Mouse (Mus musculus) heart, postnatal 0 days (tissue): ENCODE results near the gene Hist1h2ad. TPM values are rescaled to one million over a fixed set of nuclear protein-coding genes. Genes with fewer than 3 reads are reported as not detected.

Experiments used
- ATAC-seq: fragments of 200-750 bp; cut with Nextera tagmentation; 2 replicates; pipeline ENCODE4 v1.8.0; 2017; ENCODE audit warnings: low read depth, moderate number of reproducible peaks, moderate library complexity; ENCODE audit not compliant: insufficient read depth
- DNase-seq: peaks from one replicate; pipeline ENCODE4 v3.0.0-alpha.2; 2016; ENCODE audit warnings: low spot score
- H3K27ac ChIP-seq: fragments of 300-500 bp; sonication (generic); 2 replicates; pipeline ENCODE4 v1.5.1; 2014; ENCODE audit warnings: low read depth, mild to moderate bottlenecking
- H3K27me3 ChIP-seq: fragments of 300-500 bp; sonication (generic); 2 replicates; pipeline ENCODE4 v1.6.1; 2014; ENCODE audit warnings: low read length, mixed read lengths; ENCODE audit not compliant: control insufficient read depth, insufficient read depth
- H3K36me3 ChIP-seq: fragments of 300-500 bp; sonication (generic); replicated peaks from 2 replicates; pipeline ENCODE4 v1.6.1; 2014; ENCODE audit warnings: low read length, mixed read lengths; ENCODE audit not compliant: control insufficient read depth, insufficient read depth
- H3K4me1 ChIP-seq: fragments of 300-500 bp; sonication (generic); 2 replicates; pipeline ENCODE4 v1.6.1; 2014; ENCODE audit warnings: antibody characterized with exemption; ENCODE audit not compliant: control insufficient read depth, insufficient read depth
- H3K4me2 ChIP-seq: fragments of 300-500 bp; sonication (generic); 2 replicates; pipeline ENCODE4 v1.6.1; 2014; ENCODE audit warnings: low read depth, mild to moderate bottlenecking, low read length, moderate library complexity
- H3K4me3 ChIP-seq: fragments of 300-500 bp; sonication (generic); 2 replicates; pipeline ENCODE4 v1.5.1; 2014; ENCODE audit warnings: low read depth, low read length
- H3K9ac ChIP-seq: fragments of 300-500 bp; sonication (generic); replicated peaks from 2 replicates; pipeline ENCODE4 v1.6.1; 2014; ENCODE audit warnings: low read depth, low read length, mixed read lengths
- H3K9me3 ChIP-seq: fragments of 300-500 bp; sonication (generic); replicated peaks from 2 replicates; pipeline ENCODE4 v1.6.1; 2016; ENCODE audit warnings: low read length; ENCODE audit not compliant: control insufficient read depth
- EP300 ChIP-seq: IDR thresholded peaks from 2 replicates; pipeline ENCODE4 v1.6.1; 2016; ENCODE audit warnings: antibody characterized with exemption, low read depth
- WGBS: fragments of 180-500 bp; shearing (Covaris S2); extraction: QIAGEN DNeasy Blood & Tissue Kit; methylation state at CpG from one replicate; pipeline ENCODE4 v1.1.7; 2014; 5-methylcytosine and 5-hydroxymethylcytosine counted together
- microRNA-seq: library from miRNA; unstranded; fragments of <30 nt; microRNA quantifications from one replicate; pipeline ENCODE4, GENCODE M21; 2016
- polyA plus RNA-seq: library from polyadenylated mRNA; unstranded; fragments of >200 nt; fragmentation: Nextera tagmentation; extraction: Ambion mirVana; gene quantifications from 2 replicates; pipeline ENCODE4 v1.2.1, GENCODE M21; 2015
- total RNA-seq: library from RNA; depleted of rRNA; stranded (reverse); fragments of >200 nt; gene quantifications from 2 replicates; pipeline ENCODE4 v1.2.3, GENCODE M21; 2014; ENCODE audit warnings: low replicate concordance; rRNA removed

Gene Hist1h2ad
- total and polyA plus RNA-seq, 2 experiments from 2014 or later: 0.27 to 568 TPM

- peak overlapping the region; percentile 87 for H3K4me2 ChIP-seq
- peaks cover 7% of the 10 kb centered on the region; the same call in 1 of the 2 replicates for H3K4me1 ChIP-seq
- DNase-seq (peak; percentile 27), ATAC-seq (no peak)
- H3K27ac ChIP-seq: peak overlapping the region; percentile 93
- 23% methylated on average over 7 of the region's 7 CpGs for WGBS
- H3K9ac ChIP-seq: peak overlapping the region; percentile 36; the same call in 1 of the 2 replicates
- no peak for TF ChIP-seq EP300
- no peaks in the 10 kb centered on the region for H3K36me3 ChIP-seq
- H3K4me3 ChIP-seq: peak overlapping the region; percentile 59
- no peaks in the 10 kb centered on the region for H3K9me3 ChIP-seq
- no peaks in the 10 kb centered on the region for H3K27me3 ChIP-seq
Observed at GRCm38 (mm10) chr13:23622861-23623450, 48.8 kb downstream of the Hist1h2ad start.

Small RNA genes within 50 kb of the gene (microRNA-seq; reads per million reads assigned to microRNA genes)
- gene Gm44297: not detected
- not detected for gene Gm44359
- not detected for gene Gm44394

Other genes starting within 250 kb of the Hist1h2ad start
Only the 30 nearest of the 35 such genes appear.
- gene Abt1, start 150.5 kb upstream of the Hist1h2ad start, total RNA-seq: 6.7 and 7.4 TPM in 2 replicates
- 6.8 and 7.2 TPM in 2 replicates for gene Abt1, start 150.5 kb upstream of the Hist1h2ad start, polyA plus RNA-seq
- 0.27 TPM in 1 of 2 replicates, not detected in the other for gene Btn1a1, start 108.5 kb upstream of the Hist1h2ad start, total RNA-seq
- gene Btn1a1, start 108.5 kb upstream of the Hist1h2ad start, polyA plus RNA-seq: 0.14 and 0.18 TPM in 2 replicates
- not detected in 2 replicates for gene Btn2a2, start 85.5 kb upstream of the Hist1h2ad start, total RNA-seq
- gene Btn2a2, start 85.5 kb upstream of the Hist1h2ad start, polyA plus RNA-seq: 0.04 and 0.15 TPM in 2 replicates
- 3,824 and 4,565 TPM in 2 replicates for gene Hist1h4h, start 43.3 kb upstream of the Hist1h2ad start, total RNA-seq
- gene Hist1h4h, start 43.3 kb upstream of the Hist1h2ad start, polyA plus RNA-seq: 30.4 and 37.5 TPM in 2 replicates
- gene Hist1h2af, start 40.5 kb upstream of the Hist1h2ad start, total RNA-seq: 369 and 922 TPM in 2 replicates
- 1.3 and 2.6 TPM in 2 replicates for gene Hist1h2af, start 40.5 kb upstream of the Hist1h2ad start, polyA plus RNA-seq
- gene Hist1h3g, start 39.0 kb upstream of the Hist1h2ad start, total RNA-seq: 709 and 989 TPM in 2 replicates
- 2.4 and 2.5 TPM in 2 replicates for gene Hist1h3g, start 39.0 kb upstream of the Hist1h2ad start, polyA plus RNA-seq
- gene Hist1h2bh, start 31.0 kb upstream of the Hist1h2ad start, total RNA-seq: 82.5 and 133 TPM in 2 replicates
- gene Hist1h2bh, start 31.0 kb upstream of the Hist1h2ad start, polyA plus RNA-seq: 0.25 and 0.31 TPM in 2 replicates
- gene Hist1h3f, start 30.3 kb upstream of the Hist1h2ad start, total RNA-seq: 441 and 779 TPM in 2 replicates
- 0.29 and 0.45 TPM in 2 replicates for gene Hist1h3f, start 30.3 kb upstream of the Hist1h2ad start, polyA plus RNA-seq
- 2,919 and 3,073 TPM in 2 replicates for gene Hist1h4f, start 22.7 kb upstream of the Hist1h2ad start, total RNA-seq
- 0.65 TPM in 1 of 2 replicates, not detected in the other for gene Hist1h4f, start 22.7 kb upstream of the Hist1h2ad start, polyA plus RNA-seq
- gene Hist1h1d, start 21.1 kb upstream of the Hist1h2ad start, total RNA-seq: 61.7 and 66.1 TPM in 2 replicates
- gene Hist1h1d, start 21.1 kb upstream of the Hist1h2ad start, polyA plus RNA-seq: 0.16 and 0.20 TPM in 2 replicates
- gene Hist1h3e, start 12.0 kb upstream of the Hist1h2ad start, total RNA-seq: 625 and 977 TPM in 2 replicates
- gene Hist1h3e, start 12.0 kb upstream of the Hist1h2ad start, polyA plus RNA-seq: 0.70 and 0.97 TPM in 2 replicates
- 171 and 312 TPM in 2 replicates for gene Hist1h2ae, start 3.2 kb upstream of the Hist1h2ad start, total RNA-seq
- gene Hist1h2ae, start 3.2 kb upstream of the Hist1h2ad start, polyA plus RNA-seq: 12.1 and 14.3 TPM in 2 replicates
- gene Hist1h2bg, start 3.0 kb upstream of the Hist1h2ad start, total RNA-seq: 1,110 and 1,666 TPM in 2 replicates
- gene Hist1h2bg, start 3.0 kb upstream of the Hist1h2ad start, polyA plus RNA-seq: 2.5 and 4.3 TPM in 2 replicates
- 603 and 951 TPM in 2 replicates for gene Hist1h2bf, start 185 bp upstream of the Hist1h2ad start, total RNA-seq
- gene Hist1h2bf, start 185 bp upstream of the Hist1h2ad start, polyA plus RNA-seq: 1.3 and 1.6 TPM in 2 replicates
- gene Hist1h3d, start 1.4 kb downstream of the Hist1h2ad start, total RNA-seq: 116 and 155 TPM in 2 replicates
- 1.2 and 1.8 TPM in 2 replicates for gene Hist1h3d, start 1.4 kb downstream of the Hist1h2ad start, polyA plus RNA-seq
- 1,649 and 2,136 TPM in 2 replicates for gene Hist1h4d, start 7.2 kb downstream of the Hist1h2ad start, total RNA-seq
- 18.8 and 21.2 TPM in 2 replicates for gene Hist1h4d, start 7.2 kb downstream of the Hist1h2ad start, polyA plus RNA-seq
- 253 and 309 TPM in 2 replicates for gene Hist1h2be, start 46.7 kb downstream of the Hist1h2ad start, total RNA-seq
- gene Hist1h2be, start 46.7 kb downstream of the Hist1h2ad start, polyA plus RNA-seq: 0.82 and 1.2 TPM in 2 replicates
- gene Hist1h1e, start 48.2 kb downstream of the Hist1h2ad start, total RNA-seq: 271 and 391 TPM in 2 replicates
- gene Hist1h1e, start 48.2 kb downstream of the Hist1h2ad start, polyA plus RNA-seq: 5.6 and 6.7 TPM in 2 replicates
- 62.8 and 88.1 TPM in 2 replicates for gene Hist1h2ac, start 109.6 kb downstream of the Hist1h2ad start, total RNA-seq
- 0.45 and 0.49 TPM in 2 replicates for gene Hist1h2ac, start 109.6 kb downstream of the Hist1h2ad start, polyA plus RNA-seq
- gene Hist1h2bc, start 109.8 kb downstream of the Hist1h2ad start, total RNA-seq: 253 and 309 TPM in 2 replicates
- gene Hist1h2bc, start 109.8 kb downstream of the Hist1h2ad start, polyA plus RNA-seq: 94.4 and 115 TPM in 2 replicates
- gene Hist1h1t, start 121.4 kb downstream of the Hist1h2ad start, total RNA-seq: 0.23 and 2.0 TPM in 2 replicates
- gene Hist1h1t, start 121.4 kb downstream of the Hist1h2ad start, polyA plus RNA-seq: not detected in 2 replicates
- gene Hist1h4c, start 124.1 kb downstream of the Hist1h2ad start, total RNA-seq: 1,145 and 1,607 TPM in 2 replicates
- gene Hist1h4c, start 124.1 kb downstream of the Hist1h2ad start, polyA plus RNA-seq: 1.5 and 1.7 TPM in 2 replicates
- 21.4 and 25.9 TPM in 2 replicates for gene Hfe, start 136.5 kb downstream of the Hist1h2ad start, total RNA-seq
- 18.0 and 22.3 TPM in 2 replicates for gene Hfe, start 136.5 kb downstream of the Hist1h2ad start, polyA plus RNA-seq
- 770 and 1,043 TPM in 2 replicates for gene Hist1h1c, start 164.4 kb downstream of the Hist1h2ad start, total RNA-seq
- 73.4 and 101 TPM in 2 replicates for gene Hist1h1c, start 164.4 kb downstream of the Hist1h2ad start, polyA plus RNA-seq
- gene Hist1h3c, start 171.2 kb downstream of the Hist1h2ad start, total RNA-seq: 1,907 and 3,007 TPM in 2 replicates
- 1.2 and 1.3 TPM in 2 replicates for gene Hist1h3c, start 171.2 kb downstream of the Hist1h2ad start, polyA plus RNA-seq
- 1,542 and 1,547 TPM in 2 replicates for gene Hist1h2bb, start 172.4 kb downstream of the Hist1h2ad start, total RNA-seq
- gene Hist1h2bb, start 172.4 kb downstream of the Hist1h2ad start, polyA plus RNA-seq: 0.59 and 0.78 TPM in 2 replicates
- 667 and 733 TPM in 2 replicates for gene Hist1h2ab, start 176.7 kb downstream of the Hist1h2ad start, total RNA-seq
- gene Hist1h2ab, start 176.7 kb downstream of the Hist1h2ad start, polyA plus RNA-seq: 5.6 and 7.6 TPM in 2 replicates
- 800 and 1,239 TPM in 2 replicates for gene Hist1h3b, start 177.9 kb downstream of the Hist1h2ad start, total RNA-seq
- 3.2 and 3.3 TPM in 2 replicates for gene Hist1h3b, start 177.9 kb downstream of the Hist1h2ad start, polyA plus RNA-seq
- 252 and 267 TPM in 2 replicates for gene Hist1h4b, start 182.6 kb downstream of the Hist1h2ad start, total RNA-seq
- gene Hist1h4b, start 182.6 kb downstream of the Hist1h2ad start, polyA plus RNA-seq: 0.46 and 0.60 TPM in 2 replicates
- 794 and 986 TPM in 2 replicates for gene Hist1h4a, start 186.8 kb downstream of the Hist1h2ad start, total RNA-seq
- 0.49 and 0.82 TPM in 2 replicates for gene Hist1h4a, start 186.8 kb downstream of the Hist1h2ad start, polyA plus RNA-seq